Mouse (Mus musculus) forebrain, embryonic 12.5 days (tissue): ENCODE results near the gene Gm49405. TPM values are rescaled to one million over a fixed set of nuclear protein-coding genes. Genes with fewer than 3 reads are reported as not detected.

Source experiments
- ATAC-seq: fragments of 200-750 bp; cut with Nextera tagmentation; 2 replicates; pipeline ENCODE4 v1.8.0; 2017; ENCODE audit warnings: moderate TSS enrichment; ENCODE audit not compliant: low FRiP score
- H3K27ac ChIP-seq: fragments of 300-500 bp; sonication (generic); 2 replicates; pipeline ENCODE4 v1.5.1; 2016; ENCODE audit warnings: mild to moderate bottlenecking
- H3K27me3 ChIP-seq: fragments of 300-500 bp; sonication (generic); 2 replicates; pipeline ENCODE4 v1.6.1; 2016; ENCODE audit warnings: mild to moderate bottlenecking
- H3K36me3 ChIP-seq: fragments of 300-500 bp; sonication (generic); replicated peaks from 2 replicates; pipeline ENCODE4 v1.6.1; 2016; ENCODE audit warnings: mild to moderate bottlenecking
- H3K4me1 ChIP-seq: fragments of 300-500 bp; sonication (generic); 2 replicates; pipeline ENCODE4 v1.6.1; 2016
- H3K4me2 ChIP-seq: fragments of 300-500 bp; sonication (generic); 2 replicates; pipeline ENCODE4 v1.6.1; 2016; ENCODE audit warnings: mild to moderate bottlenecking, moderate library complexity
- H3K4me3 ChIP-seq: fragments of 300-500 bp; sonication (generic); replicated peaks from 2 replicates; pipeline ENCODE4 v1.5.1; 2016; ENCODE audit warnings: mild to moderate bottlenecking
- H3K9ac ChIP-seq: fragments of 300-500 bp; sonication (generic); 2 replicates; pipeline ENCODE4 v1.6.1; 2016; ENCODE audit warnings: mild to moderate bottlenecking
- H3K9me3 ChIP-seq: fragments of 300-500 bp; sonication (generic); 2 replicates; pipeline ENCODE4 v1.6.1; 2016
- WGBS: fragments of 180-500 bp; shearing (Covaris S2); methylation state at CpG from one replicate; pipeline ENCODE4 v1.1.7; 2016; 5-methylcytosine and 5-hydroxymethylcytosine counted together
- polyA plus RNA-seq: library from polyadenylated mRNA; unstranded; fragments of >200 nt; fragmentation: Nextera tagmentation; extraction: Ambion mirVana; gene quantifications from 2 replicates; pipeline ENCODE4 v1.2.1, GENCODE M21; 2016

Gm49405 gene
- polyA plus RNA-seq, 1 experiment from 2014 or later: 4.1 TPM

DNA sequence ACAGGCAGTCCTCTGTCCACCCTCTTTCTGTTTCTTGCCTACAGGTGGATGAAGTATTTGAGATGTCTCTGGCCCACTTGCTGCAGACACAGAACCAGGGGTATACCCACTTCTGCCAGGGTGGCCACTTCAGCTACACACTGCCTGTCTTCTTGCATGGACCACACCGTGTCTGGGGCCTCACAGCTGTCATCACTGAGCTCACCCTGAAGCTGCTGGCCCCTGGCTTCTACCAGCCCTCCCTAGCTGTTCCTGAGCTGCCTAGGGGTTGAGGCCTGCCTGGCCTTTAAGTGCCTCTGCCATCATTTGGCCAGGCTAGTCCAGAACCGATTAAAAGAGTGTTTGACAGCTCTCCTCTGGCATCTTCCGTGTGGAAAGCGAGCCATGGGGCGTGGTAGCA is 1.3 kb downstream of the Gm49405 start:
- H3K4me1 ChIP-seq: peaks cover 16% of the 10 kb centered on the region
- no peak overlapping the region for H3K27ac ChIP-seq
- H3K4me3 ChIP-seq: no peak overlapping the region; the same call in 1 of the 2 replicates
- peaks cover 4% of the 10 kb centered on the region; the same call in 1 of the 2 replicates for H3K27me3 ChIP-seq
- no peaks in the 10 kb centered on the region for H3K9me3 ChIP-seq
- no peak for ATAC-seq
- WGBS: 90% methylated on average over 5 of the region's 5 CpGs
- H3K36me3 ChIP-seq: peaks cover 16% of the 10 kb centered on the region
- no peak overlapping the region for H3K9ac ChIP-seq
- no peak overlapping the region for H3K4me2 ChIP-seq

DNA sequence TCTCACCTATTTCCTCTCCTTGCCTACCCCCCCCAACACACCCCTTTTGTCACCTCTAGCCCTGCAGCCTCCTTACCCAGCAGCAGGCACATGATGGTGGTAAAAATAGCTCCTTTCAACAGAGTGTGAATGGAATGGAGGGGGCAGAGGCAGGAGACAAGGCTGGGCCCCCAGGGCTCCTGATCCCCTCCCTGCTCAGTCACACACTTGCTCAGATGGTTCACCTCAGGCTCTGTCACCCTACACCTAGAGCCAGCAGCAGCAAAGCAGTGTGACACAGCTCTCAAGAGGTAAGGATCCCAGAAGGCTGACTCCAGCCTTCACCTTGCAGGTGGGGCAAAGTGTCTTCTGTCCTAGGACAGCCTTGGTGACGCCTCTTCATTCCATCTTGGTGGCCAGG is 2.7 kb downstream of the Gm49405 start, which contains the start of gene Doc2g:
Doc2g (plus strand) TSS at position 202 of the 400 bp plus-strand sequence.
- Histone ChIP-seq H3K9me3 (no peaks in the 10 kb centered on the region), H3K36me3 (peaks cover 29% of the 10 kb centered on the region), H3K9ac (no peak within 1 kb of the TSS), H3K4me1 (peaks cover 16% of the 10 kb centered on the region), H3K4me3 (no peak within 1 kb of the TSS), H3K27me3 (no peaks in the 10 kb centered on the region), H3K27ac (no peak within 1 kb of the TSS), H3K4me2 (no peak within 1 kb of the TSS)
- 89% methylated on average over 1 of the region's 1 CpGs for WGBS
- ATAC-seq: no peak

DNA sequence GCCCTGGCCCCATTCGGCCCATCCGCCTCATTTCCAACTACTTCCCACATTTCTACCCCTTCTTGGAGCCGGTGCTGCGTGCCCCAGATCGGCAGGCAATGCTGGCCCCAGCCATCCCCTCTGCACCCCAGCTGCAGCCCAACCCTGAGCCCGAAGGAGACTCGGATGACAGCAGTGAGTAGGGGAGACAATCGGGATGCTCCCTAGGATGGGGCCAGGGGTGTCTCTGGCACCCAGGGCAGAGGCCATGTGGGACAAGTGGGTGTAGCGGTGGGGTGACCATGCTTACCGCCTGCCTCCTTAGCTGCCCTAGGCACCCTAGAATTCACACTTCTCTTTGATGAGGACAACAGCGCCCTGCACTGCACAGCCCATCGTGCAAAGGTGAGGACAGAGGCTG is 3.2 kb downstream of the Gm49405 start:
- no peak overlapping the region for H3K4me3 ChIP-seq
- H3K27me3 ChIP-seq: no peaks in the 10 kb centered on the region
- no peaks in the 10 kb centered on the region for H3K9me3 ChIP-seq
- 83% methylated on average over 12 of the region's 12 CpGs for WGBS
- H3K36me3 ChIP-seq: peaks cover 34% of the 10 kb centered on the region
- ATAC-seq: no peak
- H3K4me2 ChIP-seq: no peak overlapping the region
- no peak overlapping the region for H3K9ac ChIP-seq
- peaks cover 16% of the 10 kb centered on the region for H3K4me1 ChIP-seq
- H3K27ac ChIP-seq: no peak overlapping the region

DNA sequence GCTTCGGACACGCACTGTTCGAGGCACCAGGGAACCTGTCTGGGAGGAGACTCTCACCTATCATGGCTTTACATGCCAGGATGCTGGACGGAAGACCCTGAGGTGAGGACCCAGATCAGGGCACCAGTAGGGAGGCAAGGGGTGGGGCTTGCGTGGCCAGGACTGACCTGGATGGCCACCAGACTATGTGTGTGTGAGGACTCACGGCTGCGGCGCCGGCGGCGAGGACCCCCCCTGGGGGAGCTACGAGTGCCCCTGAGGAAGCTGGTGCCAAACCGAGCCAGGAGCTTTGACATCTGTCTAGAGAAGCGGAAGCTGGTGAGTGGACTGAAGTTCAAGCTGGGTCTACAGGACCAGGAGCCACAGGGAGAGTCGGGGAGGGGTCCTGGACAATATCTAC is 3.9 kb downstream of the Gm49405 start:
- Histone ChIP-seq H3K4me3 (no peak overlapping the region), H3K4me1 (peaks cover 16% of the 10 kb centered on the region), H3K27ac (no peak overlapping the region), H3K9me3 (no peaks in the 10 kb centered on the region), H3K36me3 (peaks cover 41% of the 10 kb centered on the region), H3K9ac (no peak overlapping the region), H3K27me3 (no peaks in the 10 kb centered on the region), H3K4me2 (no peak overlapping the region)
- 90% methylated on average over 15 of the region's 15 CpGs for WGBS
- no peak for ATAC-seq

DNA sequence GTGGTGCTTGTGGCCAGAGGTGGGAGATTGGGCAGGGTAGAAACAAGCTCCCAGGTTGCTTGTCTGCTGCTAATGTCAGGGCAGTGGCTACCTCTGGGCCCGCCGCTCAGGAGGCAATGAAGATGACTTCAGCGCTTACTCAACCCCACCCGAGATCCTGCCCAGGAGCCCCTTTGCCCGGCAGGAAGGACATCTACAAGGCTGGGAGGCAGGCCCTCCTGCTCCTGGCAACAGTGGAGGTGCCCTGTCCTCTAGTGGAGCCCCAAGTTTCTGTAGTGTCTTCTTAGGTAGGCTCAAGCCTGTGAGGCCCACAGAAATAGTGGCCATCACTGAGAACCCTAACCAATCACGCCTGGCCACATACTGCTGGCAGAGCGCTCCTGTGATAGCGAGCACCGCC is 4.7 kb downstream of the Gm49405 start:
- H3K36me3 ChIP-seq: peaks cover 48% of the 10 kb centered on the region
- 0 out of 2 replicates have a peak overlapping the region, but pooled peaks have one; percentile 31 for H3K27ac ChIP-seq
- H3K4me3 ChIP-seq: no peak overlapping the region
- no peak for ATAC-seq
- no peak overlapping the region for H3K9ac ChIP-seq
- H3K4me1 ChIP-seq: peaks cover 11% of the 10 kb centered on the region
- no peaks in the 10 kb centered on the region for H3K9me3 ChIP-seq
- 89% methylated on average over 9 of the region's 9 CpGs for WGBS
- H3K27me3 ChIP-seq: no peaks in the 10 kb centered on the region
- no peak overlapping the region for H3K4me2 ChIP-seq

DNA sequence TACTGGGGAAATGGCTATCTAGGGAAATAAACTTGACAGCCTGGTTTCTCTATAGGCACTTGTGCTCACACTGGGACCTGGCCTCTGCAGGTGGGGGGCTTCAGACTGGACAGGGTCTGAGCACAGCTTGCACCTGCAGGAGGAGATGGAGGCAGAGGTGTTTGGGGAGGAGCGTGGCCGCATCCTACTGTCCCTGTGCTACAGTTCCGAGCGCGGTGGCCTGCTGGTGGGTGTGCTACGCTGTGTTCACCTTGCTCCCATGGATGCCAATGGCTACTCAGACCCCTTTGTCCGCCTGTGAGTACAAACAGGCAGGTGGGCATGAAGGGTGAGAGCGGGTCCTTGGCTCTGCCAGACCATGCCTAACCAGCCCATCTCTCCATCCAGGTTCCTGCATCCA is 5.5 kb downstream of the Gm49405 start:
- no peak overlapping the region for H3K9ac ChIP-seq
- H3K27me3 ChIP-seq: no peaks in the 10 kb centered on the region
- WGBS: 94% methylated on average over 8 of the region's 8 CpGs
- no peak overlapping the region for H3K27ac ChIP-seq
- no peaks in the 10 kb centered on the region for H3K9me3 ChIP-seq
- H3K4me3 ChIP-seq: no peak overlapping the region
- ATAC-seq: no peak
- no peak overlapping the region for H3K4me2 ChIP-seq
- H3K4me1 ChIP-seq: peaks cover 10% of the 10 kb centered on the region
- peaks cover 53% of the 10 kb centered on the region for H3K36me3 ChIP-seq

DNA sequence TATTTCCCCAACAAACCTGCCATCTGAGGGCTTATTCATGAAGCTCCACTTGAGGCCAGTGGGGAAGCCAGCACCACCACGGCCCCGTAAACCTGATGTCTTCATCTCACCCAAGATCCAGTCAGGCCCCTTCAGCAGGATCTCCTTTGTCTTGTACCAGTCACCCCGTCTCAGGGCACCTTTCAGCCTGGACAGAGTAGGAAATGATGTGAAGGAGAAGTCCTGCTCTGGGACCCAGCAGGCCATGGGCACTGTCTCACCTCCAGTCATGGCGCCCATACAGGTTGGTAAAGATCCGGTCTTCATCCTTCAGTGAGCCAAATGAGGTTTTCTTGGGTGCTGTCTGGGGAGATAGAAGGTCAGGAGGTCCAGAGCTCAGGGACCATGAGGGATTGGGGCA is 10.7 kb downstream of the Gm49405 start:
- ATAC-seq: no peak
- Histone ChIP-seq H3K27me3 (no peaks in the 10 kb centered on the region), H3K36me3 (peaks cover 44% of the 10 kb centered on the region), H3K4me1 (peaks cover 13% of the 10 kb centered on the region), H3K9ac (no peak overlapping the region), H3K9me3 (no peaks in the 10 kb centered on the region), H3K4me3 (no peak overlapping the region), H3K4me2 (no peak overlapping the region), H3K27ac (no peak overlapping the region)
- 96% methylated on average over 5 of the region's 5 CpGs for WGBS

DNA sequence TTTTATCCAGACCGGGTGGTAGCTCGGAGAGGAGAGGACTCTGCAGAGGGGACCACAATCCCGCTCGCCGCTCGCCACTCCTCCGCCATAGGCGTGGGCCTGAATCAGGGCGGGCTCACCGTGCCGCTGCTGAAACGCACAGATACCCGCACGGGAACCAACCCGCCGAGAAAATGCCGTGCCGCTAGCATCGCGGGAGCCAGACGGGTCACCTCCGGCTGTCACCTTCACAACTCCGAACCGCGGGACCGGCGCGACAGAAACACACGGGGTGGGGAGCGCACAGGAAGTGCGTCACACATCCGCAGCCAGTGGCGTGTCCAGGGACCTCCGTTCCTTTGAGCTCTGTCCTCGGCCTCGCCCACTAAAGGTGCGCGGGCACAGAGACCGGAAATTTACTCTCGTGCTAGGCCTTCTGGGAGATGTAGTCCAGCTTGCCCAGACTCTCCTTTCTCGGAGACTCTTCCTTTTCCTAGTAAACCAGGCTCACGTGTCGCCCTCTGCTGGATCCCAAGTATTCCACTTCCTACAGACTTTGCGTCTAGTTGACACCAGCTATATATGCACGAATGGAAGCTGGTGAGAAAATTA is 12.1 kb downstream of the Gm49405 start, which contains the start of gene Ndufv1:
Ndufv1 (minus strand) TSS at position 375 of the 591 bp plus-strand sequence.
- Histone ChIP-seq H3K27me3 (no peaks in the 10 kb centered on the region), H3K9ac (peak within 1 kb of the TSS; percentile 71), H3K4me2 (peak within 1 kb of the TSS; percentile 68), H3K27ac (peak within 1 kb of the TSS; percentile 26; the same call in 1 of the 2 replicates), H3K4me3 (peak within 1 kb of the TSS; percentile 89), H3K4me1 (peaks cover 13% of the 10 kb centered on the region), H3K9me3 (no peaks in the 10 kb centered on the region), H3K36me3 (peaks cover 29% of the 10 kb centered on the region)
- ATAC-seq: peak; percentile 100
- under 1% methylated on average over 45 of the region's 45 CpGs for WGBS

DNA sequence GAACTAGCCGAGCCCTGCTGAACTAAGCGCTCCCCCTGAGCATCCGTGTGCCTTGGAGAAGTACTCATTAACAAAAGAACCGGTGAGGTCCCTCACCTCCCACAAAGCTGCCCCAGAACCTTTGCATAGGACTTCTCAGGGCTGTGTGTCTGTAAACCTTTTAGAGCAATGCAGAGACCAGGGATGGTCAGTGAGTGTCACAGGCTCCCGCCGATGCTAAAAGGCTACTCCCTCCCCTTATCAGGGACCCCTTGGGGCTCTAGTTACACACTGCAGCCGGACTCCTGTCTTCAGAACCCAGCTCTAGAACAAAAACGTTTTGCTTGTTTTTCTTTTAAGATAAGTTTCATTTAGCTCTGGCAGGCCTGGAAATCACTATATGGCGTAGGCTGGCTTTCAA is 12.6 kb downstream of the Gm49405 start:
- peak overlapping the region; percentile 46 for H3K4me2 ChIP-seq
- peaks cover 5% of the 10 kb centered on the region; the same call in 1 of the 2 replicates for H3K27me3 ChIP-seq
- no peak overlapping the region; the same call in 1 of the 2 replicates for H3K9ac ChIP-seq
- peaks cover 13% of the 10 kb centered on the region for H3K4me1 ChIP-seq
- H3K4me3 ChIP-seq: peak overlapping the region; percentile 89
- ATAC-seq: no peak; the same call in 1 of the 2 replicates
- 25% methylated on average over 9 of the region's 9 CpGs for whole genome bisulfite sequencing
- peaks cover 24% of the 10 kb centered on the region for H3K36me3 ChIP-seq
- no peaks in the 10 kb centered on the region for H3K9me3 ChIP-seq
- H3K27ac ChIP-seq: no peak overlapping the region

DNA sequence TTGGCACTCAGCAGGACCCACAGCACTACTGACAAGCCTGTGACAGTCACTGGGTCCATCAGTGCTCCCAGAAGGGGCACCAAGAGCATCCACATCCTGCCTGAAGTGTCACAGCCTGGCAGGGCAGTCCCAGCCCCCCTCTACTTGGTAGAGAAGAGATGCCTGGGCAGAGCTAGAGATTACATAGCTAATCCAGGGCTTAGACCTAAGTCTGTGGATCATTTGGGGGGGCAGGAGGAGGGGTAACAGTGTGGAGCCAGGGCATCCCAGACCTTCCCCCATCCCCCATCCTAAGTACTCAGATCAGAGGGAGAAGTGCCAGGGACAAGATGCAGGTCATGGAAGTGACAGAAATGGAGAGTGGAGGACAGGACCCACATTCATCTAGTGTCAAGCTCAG is 14.4 kb downstream of the Gm49405 start:
- no peak overlapping the region for H3K4me3 ChIP-seq
- no peak overlapping the region for H3K4me2 ChIP-seq
- no peak for ATAC-seq
- H3K9me3 ChIP-seq: no peaks in the 10 kb centered on the region
- peaks cover 15% of the 10 kb centered on the region for H3K4me1 ChIP-seq
- H3K27ac ChIP-seq: no peak overlapping the region
- H3K9ac ChIP-seq: no peak overlapping the region
- H3K36me3 ChIP-seq: peaks cover 7% of the 10 kb centered on the region
- H3K27me3 ChIP-seq: peaks cover 5% of the 10 kb centered on the region; the same call in 1 of the 2 replicates

DNA sequence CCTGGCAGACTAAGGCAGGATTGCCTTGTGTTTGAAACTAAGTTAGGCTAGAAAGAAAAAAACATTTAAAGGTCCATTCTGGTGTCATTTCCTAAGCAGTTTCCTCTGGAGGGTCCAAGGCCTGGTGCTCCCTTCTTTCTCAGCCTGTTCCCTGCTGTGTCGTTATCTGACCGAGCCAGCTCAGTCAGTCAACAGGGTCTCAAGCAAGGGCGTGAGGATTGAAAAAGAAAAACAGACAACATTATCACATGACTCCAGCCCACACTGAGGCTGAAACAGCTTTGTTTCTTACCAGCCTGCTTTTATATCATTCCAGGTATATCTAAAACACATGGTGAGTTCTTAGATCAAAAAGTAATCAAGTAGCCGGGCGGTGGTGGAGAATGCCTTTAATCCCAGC is 15.2 kb downstream of the Gm49405 start:
- H3K27me3 ChIP-seq: peaks cover 5% of the 10 kb centered on the region; the same call in 1 of the 2 replicates
- no peak for ATAC-seq
- no peak overlapping the region for H3K4me3 ChIP-seq
- H3K36me3 ChIP-seq: no peaks in the 10 kb centered on the region
- peaks cover 15% of the 10 kb centered on the region for H3K4me1 ChIP-seq
- no peak overlapping the region for H3K27ac ChIP-seq
- H3K4me2 ChIP-seq: no peak overlapping the region
- H3K9me3 ChIP-seq: no peaks in the 10 kb centered on the region
- WGBS: 69% methylated on average over 5 of the region's 5 CpGs
- no peak overlapping the region for H3K9ac ChIP-seq

DNA sequence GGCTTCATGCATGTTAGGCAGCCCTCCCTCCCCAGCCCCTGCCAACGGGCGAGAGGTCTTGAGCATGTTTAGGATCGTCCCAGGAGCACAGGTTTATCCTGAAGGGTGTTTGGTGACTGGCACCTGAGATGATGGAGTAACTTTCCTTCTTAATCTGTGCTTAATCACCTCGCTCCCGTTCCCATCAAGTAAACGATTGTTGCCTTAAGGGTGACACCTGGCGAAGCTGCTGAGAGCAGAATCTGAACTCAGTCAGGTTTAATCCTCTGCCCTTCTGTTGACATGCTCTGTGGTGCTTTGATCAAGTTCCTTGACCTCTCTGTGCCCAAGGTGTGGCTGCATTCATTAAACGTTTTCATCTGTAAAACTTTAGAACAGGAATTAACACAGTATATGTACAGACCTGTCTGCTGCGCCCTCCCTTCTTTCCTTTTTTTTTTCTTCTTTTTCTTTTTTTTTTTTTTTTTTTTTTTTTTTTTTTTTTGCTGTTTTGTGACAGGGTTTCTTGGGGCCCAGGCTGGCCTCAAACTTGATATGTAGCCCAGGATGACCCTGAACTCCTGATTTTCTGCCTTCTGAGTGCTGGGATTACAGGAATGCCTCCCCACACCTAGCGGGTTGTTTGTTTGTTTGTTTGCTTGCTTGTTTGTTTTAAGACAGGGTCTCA is 17.6 kb downstream of the Gm49405 start:
- ATAC-seq: no peak
- Histone ChIP-seq H3K4me2 (no peak overlapping the region), H3K27ac (no peak overlapping the region), H3K9me3 (no peaks in the 10 kb centered on the region), H3K36me3 (no peaks in the 10 kb centered on the region), H3K4me1 (peaks cover 3% of the 10 kb centered on the region; the same call in 1 of the 2 replicates), H3K4me3 (no peak overlapping the region), H3K27me3 (peaks cover 5% of the 10 kb centered on the region; the same call in 1 of the 2 replicates), H3K9ac (no peak overlapping the region)
- WGBS: 69% methylated on average over 10 of the region's 10 CpGs
